In genomic region chr12:113051628-113052403, GRCm38 (mm10) we compare ENCODE assay signal across 10 mouse cellular contexts. TPM values are rescaled to one million over a fixed set of nuclear protein-coding genes. Genes with fewer than 3 reads are reported as not detected.
DNase-seq lines count a peak whose midpoint lies in the region; ATAC-seq and TF ChIP-seq lines count a peak whose summit lies in the region.
"Had no signal": no experiment of that assay in that cellular context is flagged by ENCODE, and none has a peak within 500 bp of the region (broad histone marks: within the 10 kb centered on the region; RNA-seq: fewer than 3 reads in every experiment).

No protein-coding gene starts in this region.

- no peak overlapping the region for H3K9ac ChIP-seq in forebrain, embryonic 11.5 days (ENCODE audit: low read length)
- H3K9ac ChIP-seq in forebrain, embryonic 13.5 days, result no peak overlapping the region
- H3K9ac ChIP-seq in limb, embryonic 11.5 days (ENCODE audit: low read length), result peak overlapping the region; percentile 37; the same call in 1 of the 2 replicates
- H3K9ac ChIP-seq: neural tube, embryonic 13.5 days had no signal

- no peak overlapping the region for H3K4me3 ChIP-seq in forebrain, embryonic 11.5 days (ENCODE audit: low read depth, low read length)
- H3K4me3 ChIP-seq in forebrain, embryonic 13.5 days, result no peak overlapping the region
- H3K4me3 ChIP-seq in testis, adult 2 months (ENCODE audit: control insufficient read depth, low read depth, low read length), result peak overlapping the region; percentile 70
- no peak overlapping the region for H3K4me3 ChIP-seq in limb, embryonic 11.5 days (ENCODE audit: low read depth, low read length)
- H3K4me3 ChIP-seq: layer of hippocampus, adult 2 months; neural tube, embryonic 13.5 days had no signal

- DNase-seq in forebrain, embryonic 11.5 days (ENCODE audit: low spot score), result no peak
- DNase-seq in testis, postnatal 14 days (ENCODE audit: low spot score), result no peak
- DNase-seq in limb, embryonic 11.5 days (ENCODE audit: low spot score), result peak; percentile 37
- no peak for DNase-seq in thymus, postnatal 36 days
- no peak for DNase-seq in spleen, adult 18-20 months
- DNase-seq in spleen, adult 12 weeks (ENCODE audit: low spot score), result no peak

- no peaks in the 10 kb centered on the region for H3K27me3 ChIP-seq in forebrain, embryonic 11.5 days (ENCODE audit: control insufficient read depth, insufficient read depth, low read length)
- no peaks in the 10 kb centered on the region for H3K27me3 ChIP-seq in forebrain, embryonic 13.5 days
- no peaks in the 10 kb centered on the region for H3K27me3 ChIP-seq in testis, adult 2 months (ENCODE audit: control insufficient read depth, insufficient read depth, low read length)
- no peaks in the 10 kb centered on the region for H3K27me3 ChIP-seq in limb, embryonic 11.5 days (ENCODE audit: control insufficient read depth, insufficient read depth, low read length)
- H3K27me3 ChIP-seq: neural tube, embryonic 13.5 days had no signal

- no peak for ATAC-seq in forebrain, embryonic 11.5 days (replicated peaks; ENCODE audit: low FRiP score)
- ATAC-seq in forebrain, embryonic 13.5 days, result no peak
- ATAC-seq in limb, embryonic 11.5 days (ENCODE audit: insufficient number of reproducible peaks, low FRiP score, low TSS enrichment, low read depth), result peak; percentile 53; the same call in 1 of the 2 replicates

- peaks cover 15% of the 10 kb centered on the region; the same call in 1 of the 2 replicates for H3K36me3 ChIP-seq in forebrain, embryonic 11.5 days (ENCODE audit: control insufficient read depth, insufficient read depth, low read length)
- H3K36me3 ChIP-seq in forebrain, embryonic 13.5 days (ENCODE audit: poor library complexity, severe bottlenecking), result peaks cover 90% of the 10 kb centered on the region
- H3K36me3 ChIP-seq in testis, adult 2 months (ENCODE audit: control insufficient read depth, insufficient read depth, low read length), result no peaks in the 10 kb centered on the region
- H3K36me3 ChIP-seq in limb, embryonic 11.5 days (ENCODE audit: control insufficient read depth, insufficient read depth, low read length), result peaks cover 10% of the 10 kb centered on the region

- 67% methylated on average over 9 of the region's 9 CpGs for WGBS in forebrain, embryonic 11.5 days
- 72% methylated on average over 9 of the region's 9 CpGs for WGBS in forebrain, embryonic 13.5 days
- 39% methylated on average over 9 of the region's 9 CpGs for WGBS in limb, embryonic 11.5 days

- peak; percentile 51 for TF ChIP-seq POLR2A in testis, adult 2 months (IDR thresholded peaks at IDR 0.05; ENCODE audit: control insufficient read depth, low read depth, low read length)

- peak overlapping the region; percentile 18; the same call in 1 of the 2 replicates for H3K27ac ChIP-seq in forebrain, embryonic 11.5 days (ENCODE audit: low read depth, low read length)
- no peak overlapping the region for H3K27ac ChIP-seq in forebrain, embryonic 13.5 days
- H3K27ac ChIP-seq in testis, adult 2 months (ENCODE audit: control insufficient read depth, insufficient read depth, low read depth, low read length), result no peak overlapping the region
- H3K27ac ChIP-seq in limb, embryonic 11.5 days (replicated peaks; ENCODE audit: low read depth, low read length), result peak overlapping the region; percentile 56
- H3K27ac ChIP-seq: layer of hippocampus, adult 2 months; neural tube, embryonic 13.5 days had no signal

- H3K9me3 ChIP-seq in forebrain, embryonic 11.5 days (ENCODE audit: control insufficient read depth, low read length), result no peaks in the 10 kb centered on the region
- no peaks in the 10 kb centered on the region for H3K9me3 ChIP-seq in forebrain, embryonic 13.5 days (replicated peaks)
- H3K9me3 ChIP-seq in limb, embryonic 11.5 days (ENCODE audit: control insufficient read depth, low read length), result no peaks in the 10 kb centered on the region
- H3K9me3 ChIP-seq: neural tube, embryonic 13.5 days had no signal

- H3K4me2 ChIP-seq in forebrain, embryonic 11.5 days (ENCODE audit: low read depth, low read length, severe bottlenecking), result no peak overlapping the region
- H3K4me2 ChIP-seq in forebrain, embryonic 13.5 days, result no peak overlapping the region
- H3K4me2 ChIP-seq in limb, embryonic 11.5 days (ENCODE audit: low read depth, severe bottlenecking), result no peak overlapping the region
- H3K4me2 ChIP-seq: neural tube, embryonic 13.5 days had no signal

- no peaks in the 10 kb centered on the region for H3K4me1 ChIP-seq in forebrain, embryonic 11.5 days (replicated peaks; ENCODE audit: control insufficient read depth, insufficient read depth, low read length)
- no peaks in the 10 kb centered on the region for H3K4me1 ChIP-seq in forebrain, embryonic 13.5 days
- no peaks in the 10 kb centered on the region; the same call in 1 of the 2 replicates for H3K4me1 ChIP-seq in testis, adult 2 months (ENCODE audit: control insufficient read depth, insufficient read depth, low read length)
- H3K4me1 ChIP-seq in limb, embryonic 11.5 days (ENCODE audit: control insufficient read depth, insufficient read depth, low read length), result peaks cover 12% of the 10 kb centered on the region
- H3K4me1 ChIP-seq: neural tube, embryonic 13.5 days had no signal

- TF ChIP-seq CTCF in testis, adult 2 months (IDR thresholded peaks at IDR 0.05; ENCODE audit: control insufficient read depth, insufficient read depth, insufficient replicate concordance, low read depth, low read length), result no peak

RNA-seq across cellular contexts. Expression of gene Tex22, which starts 22.5 kb away (rescaled TPM):
- polyA plus RNA-seq in forebrain, embryonic 11.5 days (2014; fragmentation: Nextera tagmentation; extraction: Ambion mirVana), result not detected in 2 replicates
- polyA plus RNA-seq in forebrain, embryonic 13.5 days (2015; fragmentation: Nextera tagmentation; extraction: Ambion mirVana), result not detected in 2 replicates
- 451 and 544 TPM in 2 replicates for polyA plus RNA-seq in testis, adult 2 months (2012; rRNA removed)
- polyA plus RNA-seq in limb, embryonic 11.5 days (2014; fragmentation: Nextera tagmentation; extraction: Ambion mirVana), result 0.21 TPM in 1 of 2 replicates, not detected in the other
- polyA plus RNA-seq: neural tube, embryonic 13.5 days had no signal

RNA-seq across cellular contexts. Expression of gene Pacs2, which starts 37.5 kb away (rescaled TPM):
- 24.7 and 25.6 TPM in 2 replicates for polyA plus RNA-seq in forebrain, embryonic 11.5 days (2014; fragmentation: Nextera tagmentation; extraction: Ambion mirVana)
- polyA plus RNA-seq in forebrain, embryonic 13.5 days (2015; fragmentation: Nextera tagmentation; extraction: Ambion mirVana), result 17.4 and 20.9 TPM in 2 replicates
- 216 and 228 TPM in 2 replicates for polyA plus RNA-seq in testis, adult 2 months (2012; rRNA removed)
- 11.7 and 13.5 TPM in 2 replicates for polyA plus RNA-seq in limb, embryonic 11.5 days (2014; fragmentation: Nextera tagmentation; extraction: Ambion mirVana)

RNA-seq across cellular contexts. Expression of gene Mta1, which starts 46.3 kb away (rescaled TPM):
- 25.3 and 27.7 TPM in 2 replicates for polyA plus RNA-seq in forebrain, embryonic 11.5 days (2014; fragmentation: Nextera tagmentation; extraction: Ambion mirVana)
- polyA plus RNA-seq in forebrain, embryonic 13.5 days (2015; fragmentation: Nextera tagmentation; extraction: Ambion mirVana), result 19.5 and 20.2 TPM in 2 replicates
- 57.9 and 63.9 TPM in 2 replicates for polyA plus RNA-seq in testis, adult 2 months (2012; rRNA removed)
- polyA plus RNA-seq in limb, embryonic 11.5 days (2014; fragmentation: Nextera tagmentation; extraction: Ambion mirVana), result 24.2 and 26.4 TPM in 2 replicates

RNA-seq across cellular contexts. Expression of gene Brf1, which starts 51.3 kb away (rescaled TPM):
- polyA plus RNA-seq in forebrain, embryonic 11.5 days (2014; fragmentation: Nextera tagmentation; extraction: Ambion mirVana), result 67.3 and 70.8 TPM in 2 replicates
- 62.5 and 68.8 TPM in 2 replicates for polyA plus RNA-seq in forebrain, embryonic 13.5 days (2015; fragmentation: Nextera tagmentation; extraction: Ambion mirVana)
- 67.1 and 67.8 TPM in 2 replicates for polyA plus RNA-seq in testis, adult 2 months (2012; rRNA removed)
- polyA plus RNA-seq in limb, embryonic 11.5 days (2014; fragmentation: Nextera tagmentation; extraction: Ambion mirVana), result 58.8 and 63.0 TPM in 2 replicates

Comparison
In these comparisons a context has a peak if more than half of its experiments do, and no peak if none do; other contexts are left out.
1. H3K27ac ChIP-seq: peak in forebrain, embryonic 11.5 days (single experiment) and limb, embryonic 11.5 days (single experiment); none in forebrain, embryonic 13.5 days (single experiment) and testis, adult 2 months (single experiment).
2. RNA of gene Tex22, which starts 22.5 kb away (polyA plus RNA-seq): 451 to 544 TPM in testis, adult 2 months; not detected in forebrain, embryonic 11.5 days, 0.21 TPM in limb, embryonic 11.5 days and not detected in forebrain, embryonic 13.5 days; every median in the first group is over 100 times any median in the second.